Mouse (Mus musculus) heart, adult 2 months (tissue): ENCODE measurements around the gene Dedd.

Experiments
- CTCF ChIP-seq: fragments of 200-600 bp; IDR thresholded peaks from 2 replicates; pipeline ENCODE4 v1.8.1; 2022; ENCODE audit warnings: antibody characterized with exemption, mild to moderate bottlenecking, moderate library complexity
- EP300 ChIP-seq: fragments of 200-500 bp; IDR thresholded peaks from 2 replicates; pipeline ENCODE4 v1.6.1; 2011; ENCODE audit warnings: low read depth, low read length, control low read depth; ENCODE audit not compliant: insufficient read depth
- POLR2A ChIP-seq: fragments of 200-500 bp; IDR thresholded peaks from 2 replicates; pipeline ENCODE4 v1.6.1; 2011; ENCODE audit warnings: mild to moderate bottlenecking, low read depth, low read length, control low read depth; ENCODE audit not compliant: insufficient read depth

DNA sequence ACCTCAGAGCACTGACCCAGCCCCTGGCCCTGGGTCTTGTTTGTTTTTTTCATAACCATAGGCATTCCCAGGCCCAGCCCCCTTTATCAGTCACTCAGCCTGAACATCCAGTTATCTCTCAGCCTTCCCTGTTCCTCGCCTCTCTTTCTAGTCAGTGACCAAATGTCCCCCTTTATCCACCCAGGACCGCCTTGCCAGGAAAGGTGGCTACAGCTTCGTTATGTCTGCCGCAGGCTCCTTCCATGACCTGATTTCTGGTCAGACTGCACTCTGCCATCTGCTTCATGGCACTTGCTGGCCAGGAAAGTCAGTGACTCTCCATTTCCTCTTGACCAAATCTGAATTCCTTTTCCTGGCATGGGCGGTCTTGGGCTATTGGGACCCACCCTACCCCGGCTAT is 49.4 kb downstream of the Dedd start:
- TF ChIP-seq CTCF, result no peak
- TF ChIP-seq EP300, result no peak
- TF ChIP-seq POLR2A, result no peak
